Mouse (Mus musculus) stomach, embryonic 15.5 days (tissue): ENCODE results near the gene Col4a2. TPM values are rescaled to one million over a fixed set of nuclear protein-coding genes. Genes with fewer than 3 reads are reported as not detected.

Experiments used
- ATAC-seq: fragments of 200-750 bp; cut with Nextera tagmentation; 2 replicates; pipeline ENCODE4 v1.8.0; 2017; ENCODE audit warnings: low read depth, moderate number of reproducible peaks, moderate TSS enrichment; ENCODE audit not compliant: insufficient read depth, low FRiP score
- H3K27ac ChIP-seq: fragments of 300-500 bp; sonication (generic); 2 replicates; pipeline ENCODE4 v1.5.1; 2015; ENCODE audit warnings: mild to moderate bottlenecking, inconsistent platforms
- H3K27me3 ChIP-seq: fragments of 300-500 bp; sonication (generic); replicated peaks from 2 replicates; pipeline ENCODE4 v1.6.1; 2015; ENCODE audit warnings: inconsistent platforms
- H3K36me3 ChIP-seq: fragments of 300-500 bp; sonication (generic); 2 replicates; pipeline ENCODE4 v1.6.1; 2015; ENCODE audit warnings: inconsistent platforms
- H3K4me1 ChIP-seq: fragments of 300-500 bp; sonication (generic); 2 replicates; pipeline ENCODE4 v1.6.1; 2015; ENCODE audit warnings: inconsistent platforms
- H3K4me2 ChIP-seq: fragments of 300-500 bp; sonication (generic); 2 replicates; pipeline ENCODE4 v1.6.1; 2015; ENCODE audit warnings: mild to moderate bottlenecking, inconsistent platforms
- H3K4me3 ChIP-seq: fragments of 300-500 bp; sonication (generic); replicated peaks from 2 replicates; pipeline ENCODE4 v1.5.1; 2015; ENCODE audit warnings: inconsistent platforms
- H3K9ac ChIP-seq: fragments of 300-500 bp; sonication (generic); 2 replicates; pipeline ENCODE4 v1.6.1; 2015; ENCODE audit warnings: inconsistent platforms
- H3K9me3 ChIP-seq: fragments of 300-500 bp; sonication (generic); 2 replicates; pipeline ENCODE4 v1.6.1; 2016; ENCODE audit warnings: inconsistent platforms
- WGBS: fragments of 180-500 bp; shearing (Covaris S2); methylation state at CpG from one replicate; pipeline ENCODE4 v1.1.7; 2015; 5-methylcytosine and 5-hydroxymethylcytosine counted together
- polyA plus RNA-seq: library from polyadenylated mRNA; unstranded; fragments of >200 nt; fragmentation: Nextera tagmentation; extraction: Ambion mirVana; gene quantifications from 2 replicates; pipeline ENCODE4 v1.2.1, GENCODE M21; 2015

Col4a2 gene
- polyA plus RNA-seq, 1 experiment from 2014 or later: 72.1 TPM

- H3K27me3 ChIP-seq: no peaks in the 10 kb centered on the region
- ATAC-seq: no peak
- H3K36me3 ChIP-seq: no peaks in the 10 kb centered on the region
- H3K9ac ChIP-seq: no peak overlapping the region
- WGBS: 84% methylated on average over 6 of the region's 6 CpGs
- H3K4me3 ChIP-seq: no peak overlapping the region
- no peaks in the 10 kb centered on the region for H3K4me1 ChIP-seq
- H3K4me2 ChIP-seq: no peak overlapping the region
- H3K9me3 ChIP-seq: no peaks in the 10 kb centered on the region
- no peak overlapping the region for H3K27ac ChIP-seq
Measured at GRCm38 (mm10) chr8:11333746-11334145, 21.1 kb downstream of the Col4a2 start.

GRCm38 (mm10) chr8:11334493-11334892, 21.9 kb downstream of the Col4a2 start:
- Histone ChIP-seq H3K27me3 (no peaks in the 10 kb centered on the region), H3K27ac (no peak overlapping the region), H3K4me3 (no peak overlapping the region), H3K9me3 (no peaks in the 10 kb centered on the region), H3K9ac (no peak overlapping the region), H3K36me3 (no peaks in the 10 kb centered on the region), H3K4me1 (no peaks in the 10 kb centered on the region), H3K4me2 (no peak overlapping the region)
- 56% methylated on average over 3 of the region's 3 CpGs for WGBS
- ATAC-seq: peak; percentile 49; the same call in 1 of the 2 replicates

- Histone ChIP-seq H3K9ac (no peak overlapping the region), H3K27ac (no peak overlapping the region), H3K4me2 (no peak overlapping the region), H3K4me3 (no peak overlapping the region), H3K36me3 (no peaks in the 10 kb centered on the region), H3K4me1 (no peaks in the 10 kb centered on the region; the same call in 1 of the 2 replicates), H3K27me3 (no peaks in the 10 kb centered on the region), H3K9me3 (no peaks in the 10 kb centered on the region)
- 79% methylated on average over 4 of the region's 4 CpGs for WGBS
- ATAC-seq: no peak
Measured at GRCm38 (mm10) chr8:11335238-11335637, 22.6 kb downstream of the Col4a2 start.

GRCm38 (mm10) chr8:11336346-11336745, 23.7 kb downstream of the Col4a2 start:
- WGBS: 89% methylated on average over 5 of the region's 5 CpGs
- Histone ChIP-seq H3K9me3 (no peaks in the 10 kb centered on the region), H3K27me3 (no peaks in the 10 kb centered on the region), H3K27ac (peak overlapping the region; percentile 13; the same call in 1 of the 2 replicates), H3K9ac (no peak overlapping the region), H3K36me3 (no peaks in the 10 kb centered on the region), H3K4me2 (no peak overlapping the region), H3K4me1 (no peaks in the 10 kb centered on the region; the same call in 1 of the 2 replicates), H3K4me3 (no peak overlapping the region)
- no peak for ATAC-seq

- no peak overlapping the region for H3K9ac ChIP-seq
- no peak for ATAC-seq
- 85% methylated on average over 10 of the region's 10 CpGs for WGBS
- no peaks in the 10 kb centered on the region; the same call in 1 of the 2 replicates for H3K4me1 ChIP-seq
- H3K4me3 ChIP-seq: no peak overlapping the region
- no peaks in the 10 kb centered on the region for H3K9me3 ChIP-seq
- H3K27ac ChIP-seq: no peak overlapping the region
- H3K4me2 ChIP-seq: no peak overlapping the region
- H3K27me3 ChIP-seq: no peaks in the 10 kb centered on the region
- no peaks in the 10 kb centered on the region for H3K36me3 ChIP-seq
Measured at GRCm38 (mm10) chr8:11337642-11338041, 25.0 kb downstream of the Col4a2 start.

GRCm38 (mm10) chr8:11338507-11338906, 25.9 kb downstream of the Col4a2 start:
- Histone ChIP-seq H3K27me3 (no peaks in the 10 kb centered on the region), H3K4me2 (no peak overlapping the region), H3K4me1 (no peaks in the 10 kb centered on the region; the same call in 1 of the 2 replicates), H3K27ac (no peak overlapping the region), H3K36me3 (no peaks in the 10 kb centered on the region), H3K4me3 (no peak overlapping the region), H3K9me3 (no peaks in the 10 kb centered on the region), H3K9ac (no peak overlapping the region)
- no peak for ATAC-seq
- 82% methylated on average over 9 of the region's 9 CpGs for WGBS

- H3K9ac ChIP-seq: no peak overlapping the region
- 62% methylated on average over 12 of the region's 12 CpGs for WGBS
- no peak overlapping the region for H3K4me2 ChIP-seq
- no peaks in the 10 kb centered on the region for H3K36me3 ChIP-seq
- H3K4me1 ChIP-seq: no peaks in the 10 kb centered on the region; the same call in 1 of the 2 replicates
- H3K27me3 ChIP-seq: no peaks in the 10 kb centered on the region
- ATAC-seq: peak; percentile 47; the same call in 1 of the 2 replicates
- no peak overlapping the region for H3K4me3 ChIP-seq
- H3K27ac ChIP-seq: no peak overlapping the region
- H3K9me3 ChIP-seq: no peaks in the 10 kb centered on the region
Measured at GRCm38 (mm10) chr8:11340310-11341110, 27.9 kb downstream of the Col4a2 start.

- Histone ChIP-seq H3K27me3 (no peaks in the 10 kb centered on the region), H3K4me3 (no peak overlapping the region), H3K27ac (no peak overlapping the region), H3K9me3 (no peaks in the 10 kb centered on the region), H3K4me1 (peaks cover 3% of the 10 kb centered on the region; the same call in 1 of the 2 replicates), H3K9ac (no peak overlapping the region), H3K4me2 (no peak overlapping the region), H3K36me3 (no peaks in the 10 kb centered on the region)
- WGBS: 59% methylated on average over 3 of the region's 3 CpGs
- ATAC-seq: no peak
Measured at GRCm38 (mm10) chr8:11341111-11341566, 28.5 kb downstream of the Col4a2 start.

GRCm38 (mm10) chr8:11344459-11344858, 31.9 kb downstream of the Col4a2 start:
- no peak overlapping the region for H3K27ac ChIP-seq
- no peak overlapping the region for H3K4me2 ChIP-seq
- WGBS: 78% methylated on average over 9 of the region's 9 CpGs
- H3K27me3 ChIP-seq: no peaks in the 10 kb centered on the region
- H3K4me1 ChIP-seq: peaks cover 13% of the 10 kb centered on the region; the same call in 1 of the 2 replicates
- no peak for ATAC-seq
- H3K4me3 ChIP-seq: no peak overlapping the region
- H3K9ac ChIP-seq: no peak overlapping the region
- no peaks in the 10 kb centered on the region for H3K9me3 ChIP-seq
- no peaks in the 10 kb centered on the region for H3K36me3 ChIP-seq

- peaks cover 13% of the 10 kb centered on the region; the same call in 1 of the 2 replicates for H3K4me1 ChIP-seq
- no peaks in the 10 kb centered on the region for H3K9me3 ChIP-seq
- no peak overlapping the region for H3K9ac ChIP-seq
- WGBS: 70% methylated on average over 10 of the region's 10 CpGs
- no peak for ATAC-seq
- H3K27me3 ChIP-seq: no peaks in the 10 kb centered on the region
- no peak overlapping the region for H3K4me3 ChIP-seq
- H3K4me2 ChIP-seq: no peak overlapping the region
- H3K36me3 ChIP-seq: no peaks in the 10 kb centered on the region
- no peak overlapping the region for H3K27ac ChIP-seq
Measured at GRCm38 (mm10) chr8:11346225-11346624, 33.6 kb downstream of the Col4a2 start.

- Histone ChIP-seq H3K4me2 (no peak overlapping the region), H3K36me3 (no peaks in the 10 kb centered on the region), H3K9ac (no peak overlapping the region), H3K4me1 (peaks cover 13% of the 10 kb centered on the region; the same call in 1 of the 2 replicates), H3K27me3 (no peaks in the 10 kb centered on the region), H3K4me3 (no peak overlapping the region), H3K27ac (no peak overlapping the region), H3K9me3 (no peaks in the 10 kb centered on the region)
- no peak for ATAC-seq
- WGBS: 68% methylated on average over 9 of the region's 9 CpGs
Measured at GRCm38 (mm10) chr8:11347699-11348098, 35.1 kb downstream of the Col4a2 start.

- Histone ChIP-seq H3K27me3 (no peaks in the 10 kb centered on the region), H3K27ac (no peak overlapping the region), H3K9me3 (no peaks in the 10 kb centered on the region), H3K9ac (no peak overlapping the region), H3K36me3 (no peaks in the 10 kb centered on the region), H3K4me2 (no peak overlapping the region), H3K4me1 (peaks cover 13% of the 10 kb centered on the region; the same call in 1 of the 2 replicates), H3K4me3 (no peak overlapping the region)
- 74% methylated on average over 11 of the region's 11 CpGs for WGBS
- no peak for ATAC-seq
Measured at GRCm38 (mm10) chr8:11348622-11349021, 36.0 kb downstream of the Col4a2 start.
